Mouse (Mus musculus) spleen, adult 2 months (tissue): ENCODE measurements at regions not wholly inside any gene's neighbourhood (a gene's known extent, or its start where the extent isn't known, plus 50 kb on each side); places are given as distances from the start of the nearest gene placed in this dataset.

Source experiments
- DNase-seq, 2 experiments: peaks; one replicate each; pipeline versions ENCODE4 v3.0.0 to v3.0.0-alpha.2; 2012 to 2021; ENCODE audit warnings: low spot score in 2 of 2, low read depth in 1 of 2
- H3K27ac ChIP-seq: fragments of 200-500 bp; 2 replicates; pipeline ENCODE4 v1.5.1; 2012; ENCODE audit warnings: low read length, inconsistent platforms; ENCODE audit not compliant: insufficient read depth
- H3K27me3 ChIP-seq: fragments of 200-500 bp; 2 replicates; pipeline ENCODE4 v1.6.1; 2012; ENCODE audit warnings: mild to moderate bottlenecking, moderate library complexity, low read length, inconsistent platforms; ENCODE audit not compliant: control insufficient read depth, insufficient read depth
- H3K36me3 ChIP-seq: fragments of 200-500 bp; 2 replicates; pipeline ENCODE4 v1.6.1; 2012; ENCODE audit warnings: mild to moderate bottlenecking, low read length, inconsistent platforms; ENCODE audit not compliant: control insufficient read depth, insufficient read depth
- H3K4me1 ChIP-seq: fragments of 200-500 bp; 2 replicates; pipeline ENCODE4 v1.6.1; 2011; ENCODE audit warnings: inconsistent platforms; ENCODE audit not compliant: control insufficient read depth, insufficient read depth, insufficient read length
- H3K4me3 ChIP-seq: fragments of 200-500 bp; 2 replicates; pipeline ENCODE4 v1.5.1; 2011; ENCODE audit warnings: mild to moderate bottlenecking, inconsistent platforms; ENCODE audit not compliant: insufficient read depth, insufficient read length; ENCODE audit errors: extremely low read depth
- CTCF ChIP-seq: fragments of 200-500 bp; IDR thresholded peaks from 2 replicates; pipeline ENCODE4 v1.5.1; 2011; ENCODE audit warnings: mild to moderate bottlenecking, inconsistent platforms; ENCODE audit not compliant: insufficient read depth, insufficient read length, insufficient replicate concordance; ENCODE audit errors: extremely low read depth
- POLR2A ChIP-seq: fragments of 200-500 bp; IDR thresholded peaks from 2 replicates; pipeline ENCODE4 v1.6.1; 2011; ENCODE audit warnings: low read depth, low read length, inconsistent platforms
- WGBS: fragments of 180-500 bp; shearing (Covaris S2); methylation state at CpG from one replicate; pipeline ENCODE4 v1.1.7; 2018; 5-methylcytosine and 5-hydroxymethylcytosine counted together

DNA sequence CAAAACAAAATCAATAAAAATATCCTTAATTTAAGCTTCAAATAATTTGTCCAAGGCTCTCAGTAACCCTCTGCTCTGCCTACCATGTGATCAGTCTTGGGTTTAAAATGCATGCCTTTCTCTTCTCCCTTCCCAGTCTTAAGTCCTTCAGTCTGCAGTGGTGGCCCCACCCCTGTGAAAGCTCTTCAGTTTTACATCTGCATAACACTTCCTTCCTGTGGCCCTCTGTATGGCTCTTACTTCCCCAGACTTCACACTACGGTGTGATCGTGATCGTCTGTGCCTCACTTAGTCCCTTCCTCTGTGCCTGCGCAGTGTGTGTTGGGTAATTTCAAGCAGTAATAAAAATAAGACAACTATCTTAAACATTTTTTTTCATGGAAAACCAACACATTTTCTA, 80.0 kb upstream of the Commd3 start:
- 13% methylated on average over 4 of the region's 4 CpGs for WGBS
- no peak for TF ChIP-seq CTCF
- TF ChIP-seq POLR2A, result no peak
- H3K36me3 ChIP-seq, result no peaks in the 10 kb centered on the region
- peaks cover 2% of the 10 kb centered on the region; the same call in 1 of the 2 replicates for H3K27me3 ChIP-seq
- H3K27ac ChIP-seq, result no peak overlapping the region
- peak in 1 of 2 experiments; percentile 42 for DNase-seq
- peaks cover 2% of the 10 kb centered on the region; the same call in 1 of the 2 replicates for H3K4me1 ChIP-seq
- H3K4me3 ChIP-seq, result no peak overlapping the region

DNA sequence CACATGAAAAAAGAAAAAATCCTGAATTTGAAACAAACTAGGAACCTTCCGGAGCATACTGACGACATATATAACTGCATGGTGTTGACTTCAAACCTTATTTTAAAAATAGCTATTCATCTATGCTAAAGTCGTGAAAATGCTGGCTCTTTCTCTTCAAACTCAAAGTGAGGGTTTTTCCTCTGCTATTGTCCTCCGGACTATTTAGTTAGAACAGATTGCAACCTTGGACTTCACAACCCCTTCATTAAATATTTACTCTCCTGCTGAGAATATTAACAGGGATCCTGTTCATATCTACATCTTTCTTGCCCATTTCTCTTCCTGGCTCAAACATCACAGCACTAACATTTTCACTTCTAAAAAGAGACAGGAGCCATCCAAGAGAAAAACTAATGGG, 84.0 kb upstream of the Commd3 start:
- H3K27me3 ChIP-seq, result peaks cover 5% of the 10 kb centered on the region; the same call in 1 of the 2 replicates
- no peak for DNase-seq
- peaks cover 2% of the 10 kb centered on the region for H3K4me1 ChIP-seq
- no peaks in the 10 kb centered on the region for H3K36me3 ChIP-seq
- TF ChIP-seq POLR2A, result no peak
- no peak for TF ChIP-seq CTCF
- H3K4me3 ChIP-seq, result peak overlapping the region; percentile 67; the same call in 1 of the 2 replicates
- 11% methylated on average over 4 of the region's 4 CpGs for WGBS
- no peak overlapping the region for H3K27ac ChIP-seq

DNA sequence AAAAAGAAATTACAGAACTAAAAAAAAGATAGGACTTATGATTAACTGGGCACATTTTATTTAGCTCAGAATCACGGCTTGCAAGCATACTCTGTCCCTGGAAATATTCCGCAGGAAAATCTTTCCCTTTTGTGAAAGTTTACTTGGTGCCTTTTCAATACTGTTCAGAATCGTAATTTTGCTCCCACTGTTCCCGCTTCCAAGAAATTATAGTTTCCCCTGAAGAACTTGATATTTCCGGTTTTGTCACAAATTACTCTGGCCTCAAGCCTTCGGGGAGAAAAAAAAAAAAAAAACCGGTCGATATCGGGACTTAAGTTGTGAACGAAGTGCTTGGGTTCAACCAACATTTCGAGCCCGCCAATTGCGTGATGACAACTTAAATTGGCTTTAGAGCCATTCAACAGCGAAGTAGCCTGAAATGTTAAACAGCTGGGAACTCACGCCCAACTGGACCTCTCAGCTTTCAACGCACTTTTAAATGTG, 84.4 kb upstream of the Commd3 start:
- H3K27me3 ChIP-seq, result peaks cover 5% of the 10 kb centered on the region; the same call in 1 of the 2 replicates
- DNase-seq, result no peak
- no peak overlapping the region for H3K27ac ChIP-seq
- H3K4me3 ChIP-seq, result peak overlapping the region; percentile 67
- TF ChIP-seq CTCF, result no peak
- TF ChIP-seq POLR2A, result no peak
- H3K4me1 ChIP-seq, result peaks cover 2% of the 10 kb centered on the region
- WGBS, result under 1% methylated on average over 16 of the region's 16 CpGs
- no peaks in the 10 kb centered on the region for H3K36me3 ChIP-seq

DNA sequence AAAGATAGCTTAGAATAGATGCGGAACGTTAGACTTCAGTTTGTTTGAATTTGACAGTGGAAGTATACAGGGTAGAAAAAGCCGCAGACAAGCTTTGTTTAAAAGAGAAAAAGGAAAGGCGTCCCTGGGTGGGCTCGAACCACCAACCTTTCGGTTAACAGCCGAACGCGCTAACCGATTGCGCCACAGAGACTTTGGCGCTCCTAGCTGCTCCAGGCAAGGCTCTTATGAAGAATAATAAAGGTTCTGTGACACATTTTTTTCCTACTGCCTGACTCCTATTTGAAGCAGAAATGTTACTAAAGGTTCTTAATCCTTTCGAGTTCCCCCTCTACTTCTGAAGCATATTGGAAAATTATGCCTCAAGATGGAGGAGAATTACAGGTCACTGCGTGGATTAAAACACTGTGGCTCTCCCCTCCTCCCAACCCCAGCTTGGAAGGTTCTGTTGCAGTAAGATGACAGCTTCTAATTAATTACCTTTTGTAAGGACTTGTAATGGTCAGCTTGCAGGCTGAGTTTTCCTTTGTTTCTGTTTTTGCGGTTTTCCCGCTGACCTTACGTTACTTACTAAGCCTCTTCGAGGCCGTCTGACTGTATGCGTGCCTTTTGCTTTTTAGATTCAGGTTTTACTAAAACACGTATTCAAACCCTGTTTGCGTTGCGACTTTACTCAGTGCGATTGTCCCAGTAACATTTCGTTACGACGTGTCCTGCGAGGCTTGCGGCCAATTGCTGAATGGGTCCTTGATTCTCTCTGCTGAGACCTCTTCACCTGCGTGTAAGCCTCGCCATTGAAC, 85.1 kb upstream of the Commd3 start:
- TF ChIP-seq POLR2A (no peak), CTCF (no peak)
- Histone ChIP-seq H3K4me1 (peaks cover under 1% of the 10 kb centered on the region), H3K27me3 (peaks cover 5% of the 10 kb centered on the region; the same call in 1 of the 2 replicates), H3K36me3 (no peaks in the 10 kb centered on the region), H3K4me3 (peak overlapping the region; percentile 67), H3K27ac (no peak overlapping the region)
- peak in 1 of 2 experiments; percentile 59 for DNase-seq
- under 1% methylated on average over 31 of the region's 31 CpGs for WGBS

DNA sequence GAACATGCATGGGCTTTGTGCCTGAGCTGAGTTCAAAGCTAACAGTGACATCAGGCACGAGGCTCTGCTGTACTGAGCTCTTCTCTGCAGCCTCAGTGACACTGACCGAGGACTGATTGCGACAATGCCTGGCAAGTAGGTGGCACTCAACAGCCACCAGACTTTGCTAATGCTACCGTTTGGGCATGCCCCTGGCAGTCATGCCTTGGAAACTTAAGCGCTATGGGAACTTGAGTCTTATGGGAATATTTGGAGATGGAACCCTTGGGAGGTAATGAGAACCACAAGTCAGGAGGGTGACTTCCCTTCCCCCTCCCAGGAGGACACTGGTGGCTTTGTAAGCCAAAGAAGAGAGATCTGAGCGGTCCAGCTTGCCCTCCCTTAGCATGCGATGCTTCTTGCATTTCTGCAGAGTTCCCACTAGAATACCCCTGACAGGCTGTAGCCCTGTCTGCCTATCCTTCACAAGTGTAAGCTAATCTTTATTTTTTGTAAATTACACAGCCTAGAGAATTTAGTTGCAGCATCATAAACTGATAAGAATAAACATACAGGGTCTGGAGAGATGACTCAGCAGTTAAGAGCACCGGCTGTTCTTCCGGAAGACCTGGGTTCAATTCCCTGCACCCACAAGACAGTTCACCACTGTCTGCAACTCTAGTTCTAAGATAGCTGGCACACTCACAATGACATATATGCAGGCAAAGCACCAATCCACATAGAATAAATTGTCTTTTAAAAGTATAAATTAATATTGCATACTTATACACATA, 86.4 kb upstream of the Commd3 start:
- peak in 1 of 2 experiments; percentile 23 for DNase-seq
- Histone ChIP-seq H3K4me1 (no peaks in the 10 kb centered on the region; the same call in none of the 2 replicates), H3K4me3 (no peak overlapping the region), H3K36me3 (no peaks in the 10 kb centered on the region), H3K27ac (no peak overlapping the region), H3K27me3 (peaks cover 5% of the 10 kb centered on the region; the same call in 1 of the 2 replicates)
- TF ChIP-seq CTCF, result no peak
- WGBS, result 42% methylated on average over 9 of the region's 9 CpGs

DNA sequence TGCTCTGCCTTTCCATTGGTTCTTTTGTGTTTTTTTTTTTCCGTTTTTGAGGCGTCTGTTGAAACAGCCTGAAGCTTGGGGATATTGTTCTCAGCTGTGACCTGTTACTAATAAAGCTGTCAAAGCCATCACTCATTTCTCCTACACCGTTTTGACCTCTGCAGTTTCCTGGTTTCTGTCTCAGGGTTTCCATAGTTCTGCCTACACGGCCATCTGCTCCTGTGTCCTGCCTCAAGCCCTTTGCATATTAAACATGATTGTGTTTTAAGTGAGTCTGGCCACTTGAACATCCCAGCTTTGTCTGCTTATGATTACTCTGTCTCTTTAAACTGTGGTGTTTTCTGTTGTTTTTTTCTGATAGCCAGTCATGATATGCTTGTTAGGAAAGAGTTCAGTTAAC, 114.1 kb upstream of the Commd3 start:
- 42% methylated on average over 4 of the region's 4 CpGs for WGBS
- H3K4me3 ChIP-seq, result no peak overlapping the region
- no peak overlapping the region for H3K27ac ChIP-seq
- TF ChIP-seq CTCF, result no peak
- no peak for TF ChIP-seq POLR2A
- no peaks in the 10 kb centered on the region for H3K27me3 ChIP-seq
- no peaks in the 10 kb centered on the region for H3K4me1 ChIP-seq
- H3K36me3 ChIP-seq, result no peaks in the 10 kb centered on the region
- DNase-seq, result no peak
